Mouse (Mus musculus) adrenal gland, postnatal 4 days (tissue): ENCODE data around the gene Naip2. TPM values are rescaled to one million over a fixed set of nuclear protein-coding genes. Genes with fewer than 3 reads are reported as not detected.

Experiments used
- DNase-seq, 2 experiments: peaks; one replicate each; pipeline ENCODE4 v3.0.0; 2021 to 2022; ENCODE audit warnings: low spot score in 2 of 2, mixed read lengths in 2 of 2
- total RNA-seq, 2 experiments: library from RNA; stranded (reverse); gene quantifications; 2 replicates each; pipeline ENCODE4 v1.2.3; 2021

Naip2 gene
- total RNA-seq, 2 experiments from 2014 or later = 1.6 to 2.0 TPM

- DNase-seq = no peak
Measured at GRCm38 (mm10) chr13:100112218-100112972, 89.5 kb downstream of the Naip2 start.

- peak; percentile 61 to 62 for DNase-seq
Measured at GRCm38 (mm10) chr13:100107652-100108472, 94.0 kb downstream of the Naip2 start, which contains the start of gene Serf1. Gene Serf1, plus strand, starts transcription at chr13:100108012.

GRCm38 (mm10) chr13:100103748-100104254, 98.1 kb downstream of the Naip2 start, which contains the start of gene Bdp1:
Gene Bdp1, minus strand, starts transcription at chr13:100104070.
- peak; percentile 81 to 93 for DNase-seq

- DNase-seq = no peak
Measured at GRCm38 (mm10) chr13:100103052-100103658, 98.7 kb downstream of the Naip2 start.

GRCm38 (mm10) chr13:100098808-100099207, 103.1 kb downstream of the Naip2 start:
- DNase-seq = no peak

Other genes with a start within 250 kb of the Naip2 start
- 10 to 100 TPM; 53.9 to 56.9 TPM for gene Mccc2, start 186.5 kb downstream of the Naip2 start, total RNA-seq
- gene Bdp1, start 98.0 kb downstream of the Naip2 start, total RNA-seq = 10 to 100 TPM; 28.3 to 30.3 TPM
- 10 to 100 TPM; 31.0 to 34.5 TPM for gene Serf1, start 94.1 kb downstream of the Naip2 start, total RNA-seq
- 10 to 100 TPM; 52.3 to 57.0 TPM for gene Smn1, start 77.2 kb downstream of the Naip2 start, total RNA-seq
- gene Naip5, start 44.2 kb upstream of the Naip2 start, total RNA-seq = 1 to 10 TPM; 5.8 to 6.7 TPM
- gene Naip6, start 115.6 kb upstream of the Naip2 start, total RNA-seq = under 1 TPM; 0.59 to 0.67 TPM